Mouse (Mus musculus): Measurements from ENCODE around the gene Tbc1d2.

GRCm38 (mm10) chr4:46628081-46628480 is 21.9 kb downstream of the Tbc1d2 start:
- TF ChIP-seq CTCF (IDR thresholded peaks at IDR 0.05; ENCODE audit: extremely low read depth, insufficient read depth, insufficient read length, insufficient replicate concordance): no peak
- TF ChIP-seq POLR2A (IDR thresholded peaks at IDR 0.05; ENCODE audit: low read depth, low read length): no peak

Data from spleen, adult 2 months (tissue).